Mouse (Mus musculus) lung, adult 2 months (tissue): ENCODE measurements at regions not wholly inside any gene's neighbourhood (a gene's known extent, or its start where the extent isn't known, plus 50 kb on each side); places are given as distances from the start of the nearest gene placed in this dataset.

ENCODE experiments used
- DNase-seq: peaks from one replicate; pipeline ENCODE4 v3.0.0; 2022
- H3K4me1 ChIP-seq: fragments of 200-500 bp; 2 replicates; pipeline ENCODE4 v1.6.1; 2011; ENCODE audit warnings: low read length; ENCODE audit not compliant: control insufficient read depth, insufficient read depth
- H3K4me3 ChIP-seq: fragments of 200-500 bp; replicated peaks from 2 replicates; pipeline ENCODE3; 2011; ENCODE audit warnings: low read depth, mild to moderate bottlenecking, control low read depth, low read length; ENCODE audit errors: extremely low read depth
- CTCF ChIP-seq: fragments of 200-500 bp; IDR thresholded peaks from 2 replicates; pipeline ENCODE4 v1.5.1; 2011; ENCODE audit warnings: mild to moderate bottlenecking, low read length, control low read depth; ENCODE audit not compliant: insufficient read depth
- POLR2A ChIP-seq: fragments of 200-500 bp; IDR thresholded peaks from 2 replicates; pipeline ENCODE4 v1.6.1; 2011; ENCODE audit warnings: low read depth, mild to moderate bottlenecking, control low read depth, low read length, borderline replicate concordance; ENCODE audit errors: extremely low read depth
- WGBS: fragments of 180-500 bp; shearing (Covaris S2); methylation state at CpG from one replicate; pipeline ENCODE4 v1.1.7; 2018; 5-methylcytosine and 5-hydroxymethylcytosine counted together

DNA sequence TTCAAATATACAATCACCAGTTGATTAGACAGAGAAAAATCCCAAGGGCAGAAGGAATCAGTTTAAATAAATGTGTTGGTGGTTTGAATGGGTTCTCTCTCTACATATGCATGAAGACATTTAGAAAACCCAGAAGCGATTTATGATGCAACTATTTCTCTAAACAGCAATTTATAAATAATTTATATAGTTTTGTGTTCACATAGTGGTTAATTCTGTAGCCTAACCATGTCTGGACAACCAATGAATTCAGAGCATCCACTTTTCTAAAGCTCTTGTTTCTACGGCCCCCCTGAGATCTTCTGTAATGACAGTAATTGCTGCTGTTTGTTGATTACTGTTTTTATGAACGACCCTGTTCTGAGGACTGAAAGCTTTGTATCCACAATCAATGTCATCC is 549.8 kb downstream of the Btbd3 start:
- WGBS, result 83% methylated on average over 3 of the region's 3 CpGs
- Histone ChIP-seq H3K4me1 (no peaks in the 10 kb centered on the region), H3K4me3 (no peak overlapping the region)
- TF ChIP-seq CTCF (no peak), POLR2A (no peak)
- no peak for DNase-seq

DNA sequence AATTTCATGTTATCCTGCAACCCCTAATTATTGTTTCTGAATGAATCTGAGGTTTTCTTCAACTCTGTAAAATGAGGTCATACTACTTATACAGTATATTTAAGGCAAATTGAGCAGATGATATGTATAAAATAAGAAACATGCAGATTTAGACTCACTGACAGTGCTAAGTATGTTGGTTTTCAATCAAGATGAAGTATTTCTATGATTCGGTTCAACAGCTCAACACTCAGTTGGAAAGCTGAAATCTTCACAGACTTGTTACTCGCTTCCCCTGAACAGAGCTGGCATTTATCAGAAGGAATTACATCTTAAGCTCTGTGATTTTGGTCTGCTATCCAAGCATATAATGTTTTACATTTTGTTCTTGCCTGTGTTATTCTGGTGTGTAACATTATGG is 553.4 kb downstream of the Btbd3 start:
- Histone ChIP-seq H3K4me1 (no peaks in the 10 kb centered on the region), H3K4me3 (no peak overlapping the region)
- DNase-seq, result no peak
- WGBS, result 91% methylated on average over 2 of the region's 2 CpGs
- TF ChIP-seq CTCF (no peak), POLR2A (no peak)

DNA sequence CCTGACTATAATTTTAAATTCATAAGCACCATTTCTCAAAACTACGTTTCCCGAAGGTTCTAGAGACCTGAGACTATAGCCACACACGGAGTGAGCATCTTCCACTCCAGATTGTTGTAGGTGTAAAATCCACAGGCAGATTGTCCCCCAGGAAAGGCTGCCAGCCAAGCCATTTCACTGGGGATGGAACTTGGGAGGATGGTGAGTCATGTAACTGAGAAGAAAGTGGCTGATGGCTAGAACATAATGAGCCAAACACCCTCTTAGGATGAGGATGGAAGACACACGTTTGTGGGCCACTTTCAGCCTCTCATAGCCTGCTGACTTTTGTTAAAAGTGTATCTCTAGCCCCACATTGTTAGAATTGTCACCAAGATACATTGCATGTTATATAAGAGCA is 564.1 kb downstream of the Btbd3 start:
- DNase-seq, result no peak
- WGBS, result 77% methylated on average over 4 of the region's 4 CpGs
- Histone ChIP-seq H3K4me1 (no peaks in the 10 kb centered on the region), H3K4me3 (no peak overlapping the region)
- TF ChIP-seq POLR2A (no peak), CTCF (no peak)

DNA sequence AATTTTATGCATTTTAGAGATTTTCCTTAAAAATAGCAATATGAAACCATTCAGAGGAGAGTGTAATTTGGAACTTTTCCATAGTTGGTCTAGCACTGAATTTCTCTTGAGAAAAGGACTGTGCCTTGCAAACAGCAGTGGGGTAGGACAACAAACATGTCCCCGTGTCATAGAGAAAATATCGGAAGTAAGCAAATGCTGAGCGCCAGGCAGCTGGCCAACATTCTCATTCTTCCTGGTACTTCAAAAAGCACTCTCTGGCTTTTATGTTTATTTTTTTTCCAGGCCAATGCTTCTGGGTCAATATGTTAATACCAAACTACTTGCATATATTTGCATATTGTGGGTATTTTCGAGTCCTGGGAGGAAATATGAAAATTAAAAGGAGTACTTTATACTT is 568.5 kb downstream of the Btbd3 start:
- no peak for DNase-seq
- Histone ChIP-seq H3K4me3 (no peak overlapping the region), H3K4me1 (no peaks in the 10 kb centered on the region)
- TF ChIP-seq POLR2A (no peak), CTCF (no peak)
- 36% methylated on average over 4 of the region's 4 CpGs for WGBS

DNA sequence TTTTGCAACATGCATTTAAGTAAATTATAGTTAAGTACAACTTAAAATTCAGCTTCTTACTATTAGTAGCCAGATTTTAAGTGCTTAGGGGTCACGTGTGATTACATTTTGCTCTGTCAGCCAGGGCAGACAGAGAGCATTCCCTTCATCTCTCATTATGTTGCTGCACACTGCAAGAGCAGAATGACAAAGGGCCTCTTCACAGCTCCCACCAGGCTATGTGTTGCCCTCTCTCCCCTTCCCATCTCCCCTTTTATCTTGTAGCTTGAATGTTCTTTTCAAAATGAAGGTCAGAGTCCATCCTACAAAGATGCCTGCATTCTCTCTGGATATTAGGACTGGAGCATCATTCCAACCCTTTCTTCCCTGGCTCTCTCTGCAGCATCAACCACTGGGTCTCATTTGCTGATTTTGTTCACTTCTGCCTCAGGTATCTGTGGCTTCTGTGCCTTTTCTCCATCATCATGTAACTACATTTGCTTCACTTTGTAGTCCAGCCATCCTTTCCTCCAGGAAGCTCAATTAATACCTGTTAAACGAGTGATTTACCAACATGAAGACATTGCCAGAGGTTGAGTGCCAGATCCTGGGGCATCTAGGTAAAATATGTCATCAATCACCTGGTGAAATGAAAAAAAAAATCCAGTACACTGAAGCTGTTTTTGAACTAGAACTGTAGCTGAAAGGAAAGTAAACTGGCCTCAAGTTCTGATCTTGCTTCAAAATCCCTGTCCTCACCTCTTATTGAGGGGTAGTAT is 571.6 kb downstream of the Btbd3 start:
- no peak for DNase-seq
- no peaks in the 10 kb centered on the region for H3K4me1 ChIP-seq
- no peak overlapping the region for H3K4me3 ChIP-seq
- no peak for TF ChIP-seq POLR2A
- no peak for TF ChIP-seq CTCF
- 56% methylated on average over 2 of the region's 2 CpGs for WGBS

- WGBS, result 61% methylated on average over 3 of the region's 3 CpGs
- DNase-seq, result no peak
- Histone ChIP-seq H3K4me1 (no peaks in the 10 kb centered on the region), H3K4me3 (no peak overlapping the region)
- no peak for TF ChIP-seq CTCF
- TF ChIP-seq POLR2A, result no peak
These were observed 582.5 kb downstream of the Btbd3 start for GRCm38 (mm10) chr2:138838846-138839245.

DNA sequence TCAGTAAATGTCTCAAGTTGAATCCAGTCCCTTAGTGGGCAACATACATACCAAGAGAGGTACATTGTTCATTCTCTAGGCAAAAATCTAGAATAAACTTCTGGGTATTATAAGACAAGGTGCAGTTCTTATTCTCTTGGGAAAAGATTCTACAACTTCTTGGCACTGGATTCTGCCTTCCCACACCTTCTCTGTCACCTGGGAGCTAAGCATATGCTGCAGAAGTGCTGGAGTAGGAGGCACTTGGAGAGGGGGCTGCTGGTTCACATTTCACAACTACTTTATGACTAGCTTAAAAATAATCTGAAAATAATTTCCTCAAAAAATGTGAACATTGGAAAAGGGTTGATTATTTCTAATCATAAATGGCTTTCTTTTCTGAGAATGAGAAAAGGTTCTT is 602.8 kb downstream of the Btbd3 start:
- no peak overlapping the region for H3K4me3 ChIP-seq

GRCm38 (mm10) chr2:138896563-138896962 is 597.1 kb upstream of the Sptlc3 start:
- Histone ChIP-seq H3K4me3 (no peak overlapping the region), H3K4me1 (no peaks in the 10 kb centered on the region)
- TF ChIP-seq CTCF (no peak), POLR2A (no peak)
- DNase-seq, result no peak
- 43% methylated on average over 3 of the region's 3 CpGs for WGBS

More for the DNA sequence above, 602.8 kb downstream of the Btbd3 start:
- no peak for DNase-seq
- no peaks in the 10 kb centered on the region for H3K4me1 ChIP-seq
- no peak for TF ChIP-seq CTCF
- no peak for TF ChIP-seq POLR2A

GRCm38 (mm10) chr2:138897101-138897500 is 596.6 kb upstream of the Sptlc3 start:
- no peaks in the 10 kb centered on the region for H3K4me1 ChIP-seq
- DNase-seq, result no peak
- no peak overlapping the region for H3K4me3 ChIP-seq
- WGBS, result 25% methylated on average over 3 of the region's 3 CpGs
- no peak for TF ChIP-seq CTCF
- no peak for TF ChIP-seq POLR2A

GRCm38 (mm10) chr2:138937165-138937564 is 556.5 kb upstream of the Sptlc3 start:
- DNase-seq, result no peak
- 65% methylated on average over 2 of the region's 2 CpGs for WGBS
- TF ChIP-seq POLR2A (no peak), CTCF (no peak)

DNA sequence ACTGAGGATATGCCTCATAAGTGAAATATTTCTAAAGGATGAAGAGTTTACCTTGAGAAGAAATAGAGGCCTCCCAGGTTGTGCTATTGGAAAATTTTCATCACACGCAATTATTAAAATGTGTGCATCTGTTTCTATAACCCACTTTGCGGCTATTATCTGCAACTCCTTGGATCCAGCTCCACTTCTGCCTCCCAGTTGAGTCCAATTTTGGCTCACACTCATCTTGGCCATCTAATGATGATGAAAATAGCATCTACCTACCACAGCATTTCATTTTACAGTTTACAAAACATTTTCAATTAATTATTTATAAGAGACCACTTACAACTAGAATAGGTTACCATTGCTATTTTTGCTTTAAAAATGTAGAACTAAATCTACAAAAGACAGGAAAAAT is 554.3 kb upstream of the Sptlc3 start:
- Histone ChIP-seq H3K4me1 (no peaks in the 10 kb centered on the region), H3K4me3 (no peak overlapping the region)
- DNase-seq, result no peak
- TF ChIP-seq POLR2A, result no peak
- no peak for TF ChIP-seq CTCF
- WGBS, result 85% methylated on average over 2 of the region's 2 CpGs

More at GRCm38 (mm10) chr2:138937165-138937564, 556.5 kb upstream of the Sptlc3 start:
- H3K4me3 ChIP-seq, result no peak overlapping the region
- H3K4me1 ChIP-seq, result no peaks in the 10 kb centered on the region
